Mouse (Mus musculus) kidney, postnatal 4 days (tissue): ENCODE data around the gene 2300002M23Rik.

Source experiments
- DNase-seq, 2 experiments: peaks; one replicate each; pipeline ENCODE4 v3.0.0; 2021; ENCODE audit warnings: mixed read lengths in 2 of 2

Gene 2300002M23Rik

GRCm38 (mm10) chr17:35567150-35567549 lies at the start of gene 2300002M23Rik:
2300002M23Rik (plus strand) TSS chr17:35567450.
- no peak for DNase-seq

- DNase-seq = peak in 1 of 2 experiments; percentile 42
These were observed 49.7 kb upstream of the 2300002M23Rik start for GRCm38 (mm10) chr17:35517526-35517925.

- no peak for DNase-seq
These were observed 42.9 kb upstream of the 2300002M23Rik start for GRCm38 (mm10) chr17:35524354-35524753.

GRCm38 (mm10) chr17:35526644-35527043 lies 40.6 kb upstream of the 2300002M23Rik start:
- no peak for DNase-seq

DNA sequence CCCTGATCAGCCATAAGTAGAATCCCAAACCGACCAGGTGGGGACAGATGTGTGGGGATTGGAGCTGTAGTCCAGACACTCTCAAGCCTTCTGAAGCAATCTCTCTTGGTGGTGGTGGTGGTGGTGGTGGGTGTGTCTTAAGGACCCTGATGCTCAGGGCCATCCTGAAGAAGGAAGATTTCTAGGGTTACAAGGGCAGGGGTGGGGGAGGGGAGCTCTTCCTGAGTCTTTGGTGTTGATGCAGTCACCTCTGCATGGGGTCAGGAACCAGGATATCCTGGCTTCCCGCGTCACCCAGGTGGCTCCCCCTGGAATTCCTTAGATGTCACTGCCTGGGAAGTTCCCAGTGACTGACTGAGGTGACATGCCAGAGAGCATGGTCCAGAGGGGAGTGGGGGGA lies 34.9 kb upstream of the 2300002M23Rik start:
- DNase-seq = no peak

GRCm38 (mm10) chr17:35532901-35533300 lies 34.3 kb upstream of the 2300002M23Rik start, which contains the start of gene Psors1c2:
Psors1c2 (plus strand) TSS chr17:35533201.
- DNase-seq = no peak

DNA sequence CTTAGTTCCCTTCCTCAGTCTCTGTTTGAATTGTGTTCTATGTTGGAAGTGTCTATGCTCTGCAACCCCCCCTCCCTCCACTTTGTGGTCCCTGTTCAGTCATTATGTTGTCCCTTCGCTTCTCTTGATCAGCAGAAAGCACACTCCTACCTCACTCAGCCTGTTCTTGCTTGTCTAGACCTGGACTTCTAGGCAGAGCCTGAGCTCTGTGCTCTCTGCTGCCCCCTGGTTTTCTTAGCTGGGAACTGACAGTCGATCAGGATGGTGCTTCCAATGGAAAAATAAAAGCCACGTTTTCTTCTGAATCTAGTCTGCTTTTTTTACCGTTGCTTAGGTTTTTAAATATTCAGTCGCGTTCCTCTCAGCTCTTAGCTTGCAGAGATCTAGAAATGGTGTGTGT lies 32.9 kb upstream of the 2300002M23Rik start:
- DNase-seq = peak; percentile 85 to 88

GRCm38 (mm10) chr17:35537421-35537820 lies 29.8 kb upstream of the 2300002M23Rik start:
- no peak for DNase-seq

- DNase-seq = no peak
These were observed 28.8 kb upstream of the 2300002M23Rik start for GRCm38 (mm10) chr17:35538476-35538875.

- DNase-seq = no peak
These were observed 27.7 kb upstream of the 2300002M23Rik start for GRCm38 (mm10) chr17:35539540-35539939.

DNA sequence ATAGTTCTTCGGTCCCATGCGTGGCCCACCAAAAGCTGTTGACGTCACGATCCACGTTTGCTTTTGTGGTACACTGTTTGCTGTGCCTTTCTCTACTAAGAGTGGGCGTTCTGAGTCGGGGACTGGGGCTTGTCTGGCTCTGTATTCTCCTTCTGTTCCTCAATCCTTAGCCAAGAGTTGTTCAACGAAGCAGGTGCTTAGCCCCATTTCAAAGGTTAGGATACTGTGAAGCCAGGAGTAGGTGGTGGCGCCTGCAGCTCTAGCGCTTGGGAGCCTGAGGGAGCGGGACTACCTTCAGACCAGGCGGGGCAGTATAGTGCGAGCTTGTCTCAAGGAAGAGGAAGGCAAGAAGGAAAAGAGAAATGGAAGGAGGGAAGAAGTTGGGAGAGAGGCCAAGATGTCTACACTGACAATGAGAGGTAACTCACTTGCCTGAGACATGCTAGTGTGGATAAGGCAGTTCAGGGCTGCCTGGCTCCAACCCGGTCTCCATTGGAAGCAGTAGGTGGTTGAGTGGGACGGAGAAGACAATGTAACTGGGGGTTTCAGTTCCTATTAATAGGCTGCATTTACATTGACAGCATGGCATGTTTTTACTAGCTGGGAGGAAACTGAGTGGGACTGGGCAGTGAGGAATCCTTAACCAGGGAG lies 24.4 kb upstream of the 2300002M23Rik start:
- no peak for DNase-seq

DNA sequence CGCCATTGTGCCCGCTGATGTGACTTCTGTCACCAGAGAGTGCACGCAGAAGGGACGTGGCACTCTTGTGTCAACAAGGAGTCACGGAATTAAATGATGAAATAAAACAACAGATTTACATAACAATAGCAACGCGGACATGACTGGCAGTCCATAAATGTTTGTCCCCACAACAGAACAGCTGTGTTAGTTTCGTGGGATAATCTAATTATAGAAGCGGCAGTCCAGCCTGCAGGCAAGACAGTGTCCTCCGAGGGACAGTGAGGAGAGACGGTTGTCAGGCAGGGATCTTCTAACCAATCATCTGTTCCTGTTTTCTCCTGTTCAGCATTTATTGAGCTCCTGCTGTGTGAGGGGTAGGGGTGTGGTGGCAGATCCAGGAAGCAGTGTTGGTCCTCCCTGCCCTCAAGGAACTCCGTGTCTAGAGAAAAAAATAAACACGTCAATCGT lies 23.8 kb upstream of the 2300002M23Rik start:
- no peak for DNase-seq

- DNase-seq = no peak
These were observed 23.2 kb upstream of the 2300002M23Rik start for GRCm38 (mm10) chr17:35544001-35544400.

DNA sequence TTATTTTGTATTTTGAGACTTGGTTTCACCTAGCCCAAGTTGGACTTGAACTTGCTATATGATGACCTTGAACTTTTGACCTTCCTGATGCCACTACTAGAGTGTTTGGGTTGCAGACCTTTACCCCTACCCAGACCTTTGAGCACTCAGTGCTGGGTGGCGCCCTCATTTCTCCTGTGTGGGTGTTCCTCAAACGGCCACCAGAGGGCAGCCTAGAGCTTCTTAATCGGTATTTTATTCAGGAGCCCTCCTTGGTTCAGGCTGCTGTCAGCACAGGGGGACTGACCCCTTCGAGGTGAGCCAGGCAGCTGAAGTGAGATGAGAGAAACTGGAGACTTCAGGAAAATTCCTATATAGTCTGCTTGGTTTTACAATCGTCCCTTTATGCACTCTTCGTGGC lies 22.6 kb upstream of the 2300002M23Rik start:
- peak; percentile 75 to 77 for DNase-seq

DNA sequence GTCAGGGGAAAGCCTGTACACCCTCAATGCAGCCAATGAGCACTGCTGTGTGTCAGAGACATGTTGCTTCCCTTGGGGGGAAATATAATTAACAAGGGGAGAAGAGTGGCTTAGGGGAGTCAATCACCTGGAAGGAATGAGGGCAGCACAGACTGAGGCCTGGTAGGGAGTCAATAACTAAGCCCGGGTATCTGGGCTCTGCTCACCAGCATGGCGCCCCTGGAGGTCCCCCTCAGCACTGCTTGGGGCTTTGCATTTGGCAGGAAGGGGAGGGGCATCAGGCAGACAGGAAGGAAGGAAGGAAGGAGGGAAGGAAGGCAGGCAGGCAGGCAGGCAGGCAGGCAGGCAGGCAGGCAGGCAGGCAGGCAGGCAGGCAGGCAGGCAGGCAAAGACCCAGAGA lies 19.8 kb upstream of the 2300002M23Rik start:
- DNase-seq = no peak

GRCm38 (mm10) chr17:35548636-35549035 lies 18.6 kb upstream of the 2300002M23Rik start:
- DNase-seq = no peak

DNA sequence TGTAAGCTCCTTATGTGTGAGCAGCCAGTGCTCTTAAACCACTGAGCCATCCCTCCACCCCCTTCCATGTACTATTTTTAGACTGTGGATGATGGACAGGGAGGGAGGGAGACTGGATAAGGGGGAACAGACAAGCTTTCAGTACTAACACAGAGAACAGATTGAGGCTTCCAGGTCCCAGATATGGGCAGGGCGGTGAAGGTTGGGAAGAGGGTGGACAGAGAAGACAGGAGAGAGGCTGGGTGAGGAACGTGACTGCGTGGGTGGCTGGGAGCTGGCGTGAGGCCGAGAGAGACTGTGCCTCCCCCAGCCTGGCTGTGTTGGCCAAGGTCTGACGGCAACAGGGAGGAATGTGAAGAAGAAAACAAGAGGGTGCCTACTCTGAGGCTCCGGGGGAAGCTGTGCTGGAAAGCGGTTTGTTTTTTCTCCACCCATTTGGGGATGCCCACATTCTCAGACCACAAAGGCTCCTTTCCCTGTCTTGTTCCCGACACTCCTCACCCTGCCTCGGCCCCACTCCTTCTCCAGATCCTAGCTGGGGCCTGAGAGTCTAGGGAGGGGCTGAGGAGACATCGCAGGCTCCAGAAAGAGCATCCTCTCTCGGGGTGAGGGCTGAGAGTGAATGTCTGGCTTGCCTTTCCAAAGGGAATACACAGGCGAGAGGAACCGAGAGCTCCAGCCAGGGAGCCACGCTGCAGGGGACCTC lies 17.7 kb upstream of the 2300002M23Rik start:
- DNase-seq = peak; percentile 73 to 87

DNA sequence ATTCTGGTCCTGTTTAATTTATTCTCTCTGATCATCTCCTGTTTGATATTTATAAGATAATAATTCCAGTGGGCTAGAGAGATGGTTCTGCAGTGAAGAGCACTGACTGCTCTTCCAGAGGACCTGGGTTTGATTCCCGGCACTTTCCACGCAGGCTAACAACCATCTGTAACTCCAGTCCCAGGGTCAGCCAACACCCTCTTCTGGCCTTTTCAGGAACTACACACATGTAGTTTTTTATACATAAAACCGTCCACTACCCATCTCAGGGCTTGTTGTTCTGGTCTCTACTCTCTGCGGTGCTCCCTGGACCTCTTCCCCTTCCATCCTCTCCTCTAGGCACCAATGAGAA lies 17.1 kb upstream of the 2300002M23Rik start:
- DNase-seq = no peak

- DNase-seq = no peak
These were observed 16.4 kb upstream of the 2300002M23Rik start for GRCm38 (mm10) chr17:35550871-35551270.

DNA sequence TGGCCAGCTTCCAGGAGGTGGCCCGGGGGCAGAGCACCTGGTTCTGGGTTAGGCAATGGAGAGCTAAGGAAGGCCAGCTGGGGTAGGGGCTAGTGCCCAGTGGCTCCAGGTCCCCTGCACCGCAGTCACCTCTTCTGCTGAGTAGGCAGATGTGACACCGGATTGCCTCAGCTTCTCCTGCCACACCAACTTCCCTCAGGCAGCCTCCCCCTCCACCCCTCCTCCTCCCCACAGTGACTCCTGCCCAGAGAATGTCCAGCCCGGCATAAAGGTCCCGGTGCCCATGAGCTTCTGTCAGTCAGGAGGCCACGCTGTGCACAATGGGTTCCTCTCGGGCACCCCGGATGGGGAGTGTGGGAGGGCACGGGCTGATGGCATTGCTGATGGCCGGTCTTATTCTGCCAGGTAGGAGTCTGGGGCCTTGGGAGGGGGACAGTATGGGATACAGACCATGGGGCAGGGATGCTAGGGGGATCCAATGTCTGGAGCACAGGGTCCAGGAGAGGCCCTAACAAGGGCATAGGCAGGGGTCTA lies 15.3 kb upstream of the 2300002M23Rik start, which contains the start of gene Cdsn:
TSS of gene Cdsn (plus strand) at position 248 of the 534 bp plus-strand sequence.
- no peak for DNase-seq

DNA sequence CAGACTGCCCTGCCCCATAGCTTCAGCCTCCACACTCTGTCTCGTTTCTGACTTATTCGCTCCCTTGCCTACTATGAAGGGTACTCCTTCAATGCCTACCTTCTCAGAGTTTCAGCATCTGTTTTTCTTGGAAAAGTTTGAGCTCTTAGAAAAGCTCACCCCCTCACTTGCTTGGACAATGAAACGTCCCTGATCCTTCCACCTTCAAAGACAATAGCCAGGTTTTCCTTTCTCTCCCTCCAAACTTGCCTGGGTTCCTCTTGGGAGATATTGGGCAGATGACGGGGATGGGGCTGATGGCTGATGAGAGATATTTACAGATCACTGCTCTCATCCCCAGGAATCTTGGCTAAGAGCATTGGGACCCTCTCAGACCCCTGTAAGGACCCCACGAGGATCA lies 12.9 kb upstream of the 2300002M23Rik start:
- no peak for DNase-seq

GRCm38 (mm10) chr17:35554761-35555397 lies 12.4 kb upstream of the 2300002M23Rik start:
- DNase-seq = no peak

GRCm38 (mm10) chr17:35556186-35556765 lies 11.0 kb upstream of the 2300002M23Rik start:
- DNase-seq = no peak
